Mouse (Mus musculus): ENCODE data around the gene Rap1b. TPM values are rescaled to one million over a fixed set of nuclear protein-coding genes. Genes with fewer than 3 reads are reported as not detected.

Rap1b gene
- polyA plus RNA-seq, 1 experiment from 2014 or later: 87.0 TPM

DNA sequence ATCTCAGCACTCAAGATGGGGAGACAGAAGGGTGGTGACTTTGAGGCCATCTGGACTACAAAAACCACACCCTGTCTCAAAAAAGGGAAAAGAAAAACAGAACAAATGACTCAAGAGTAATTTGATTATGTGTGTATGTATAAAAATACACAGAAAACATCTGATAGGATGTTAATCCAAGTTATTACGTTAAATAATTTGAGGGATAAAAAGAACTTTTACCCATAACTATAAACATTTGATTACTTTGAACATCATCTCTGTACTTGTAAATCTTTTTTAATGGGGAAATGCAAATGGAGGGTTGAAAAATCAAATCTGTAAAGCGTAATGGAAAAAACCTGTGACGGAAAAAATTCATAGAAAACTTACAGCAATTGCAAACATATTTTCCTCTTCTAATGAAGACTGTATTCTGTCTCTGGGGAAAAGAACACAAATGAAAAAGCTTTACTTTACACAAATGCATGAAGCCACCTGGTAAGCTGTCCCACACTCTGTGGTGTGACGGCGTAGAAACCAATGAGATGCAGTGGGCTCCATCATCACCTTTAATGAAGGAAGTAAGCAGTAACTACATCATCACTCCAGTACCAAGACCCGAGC lies 65.4 kb downstream of the Rap1b start:
- H3K9ac ChIP-seq (ENCODE audit: low read depth, low read length): no peak overlapping the region

DNA sequence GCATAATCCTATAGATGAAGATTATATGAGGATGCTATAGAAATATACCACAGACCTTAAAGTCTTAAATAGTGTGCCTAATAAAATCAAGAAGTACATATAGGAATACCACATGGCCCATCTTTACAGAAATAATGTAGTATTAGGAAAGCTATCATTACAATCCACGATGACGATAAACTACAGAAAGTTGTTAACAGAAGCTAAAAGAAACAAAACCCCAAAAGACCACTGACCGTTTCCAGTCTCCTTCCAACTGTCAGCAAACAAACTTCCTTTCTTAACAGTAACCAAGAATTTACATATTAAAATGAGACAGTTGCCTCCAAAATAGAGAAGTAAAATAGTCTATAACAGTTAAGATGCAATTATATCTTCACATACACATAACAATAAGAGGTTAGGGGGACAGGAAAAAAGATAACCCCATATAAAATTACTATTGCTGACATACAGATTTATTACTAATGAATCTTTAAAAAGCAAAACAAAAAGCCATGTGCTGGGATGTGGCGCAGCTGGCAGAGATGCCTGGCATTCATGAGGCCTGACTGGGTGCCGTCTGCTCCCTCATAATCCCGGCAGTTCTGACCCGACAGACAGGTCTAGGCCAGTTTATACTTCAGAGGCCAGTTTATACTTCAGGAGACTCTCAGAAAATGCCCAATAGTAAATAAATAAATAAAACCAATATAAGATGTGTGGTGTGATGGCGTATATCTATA lies 66.1 kb downstream of the Rap1b start:
- no peaks in the 10 kb centered on the region for H3K9me3 ChIP-seq (replicated peaks; ENCODE audit: control insufficient read depth, low read length)
- no peak overlapping the region for H3K27ac ChIP-seq (ENCODE audit: low read length)
- H3K4me1 ChIP-seq (ENCODE audit: control insufficient read depth, low read depth, low read length): no peaks in the 10 kb centered on the region
- H3K9ac ChIP-seq (ENCODE audit: low read depth, low read length): no peak overlapping the region
- H3K27me3 ChIP-seq (ENCODE audit: control insufficient read depth, insufficient read depth, low read depth, low read length): no peaks in the 10 kb centered on the region
- no peak for ATAC-seq (ENCODE audit: low read depth)
- peaks cover 59% of the 10 kb centered on the region for H3K36me3 ChIP-seq (ENCODE audit: control insufficient read depth, insufficient read depth)
- 80% methylated on average over 8 of the region's 8 CpGs for WGBS (ENCODE audit: insufficient replicate concordance)
- H3K4me2 ChIP-seq (ENCODE audit: low read depth, low read length): no peak overlapping the region
- H3K4me3 ChIP-seq (ENCODE audit: low read depth, low read length): no peak overlapping the region

More for the DNA sequence above, 65.4 kb downstream of the Rap1b start:
- H3K27me3 ChIP-seq (ENCODE audit: control insufficient read depth, insufficient read depth, low read depth, low read length): no peaks in the 10 kb centered on the region
- H3K36me3 ChIP-seq (ENCODE audit: control insufficient read depth, insufficient read depth): peaks cover 59% of the 10 kb centered on the region
- H3K4me1 ChIP-seq (ENCODE audit: control insufficient read depth, low read depth, low read length): no peaks in the 10 kb centered on the region
- no peaks in the 10 kb centered on the region for H3K9me3 ChIP-seq (replicated peaks; ENCODE audit: control insufficient read depth, low read length)
- no peak for ATAC-seq (ENCODE audit: low read depth)
- no peak overlapping the region for H3K4me2 ChIP-seq (ENCODE audit: low read depth, low read length)
- 90% methylated on average over 6 of the region's 6 CpGs for WGBS (ENCODE audit: insufficient replicate concordance)
- no peak overlapping the region for H3K27ac ChIP-seq (ENCODE audit: low read length)
- H3K4me3 ChIP-seq (ENCODE audit: low read depth, low read length): no peak overlapping the region

DNA sequence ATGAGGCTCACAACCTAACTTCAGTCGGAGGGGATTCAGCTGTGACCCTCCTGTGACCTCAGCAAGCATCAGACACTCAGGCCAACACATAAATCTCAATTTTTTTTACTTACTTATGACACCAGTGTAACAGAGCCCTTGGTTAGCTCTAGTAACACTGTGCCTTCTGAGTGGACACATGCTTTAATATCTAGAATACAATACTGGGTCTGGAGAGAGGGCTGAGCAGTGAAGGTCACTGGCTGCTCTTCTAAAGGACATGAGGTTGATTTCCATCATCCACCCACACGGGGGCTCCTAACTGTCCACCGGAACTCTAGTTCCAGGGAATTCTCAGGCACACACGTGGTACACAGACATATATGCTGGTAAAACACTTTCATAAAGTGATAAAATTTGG lies 66.9 kb downstream of the Rap1b start:
- Histone ChIP-seq H3K27ac (ENCODE audit: low read length) (no peak overlapping the region), H3K27me3 (ENCODE audit: control insufficient read depth, insufficient read depth, low read depth, low read length) (no peaks in the 10 kb centered on the region), H3K4me3 (ENCODE audit: low read depth, low read length) (no peak overlapping the region), H3K4me2 (ENCODE audit: low read depth, low read length) (no peak overlapping the region), H3K9me3 (replicated peaks; ENCODE audit: control insufficient read depth, low read length) (no peaks in the 10 kb centered on the region), H3K9ac (ENCODE audit: low read depth, low read length) (no peak overlapping the region), H3K4me1 (ENCODE audit: control insufficient read depth, low read depth, low read length) (no peaks in the 10 kb centered on the region), H3K36me3 (ENCODE audit: control insufficient read depth, insufficient read depth) (peaks cover 62% of the 10 kb centered on the region)
- 80% methylated on average over 4 of the region's 4 CpGs for WGBS (ENCODE audit: insufficient replicate concordance)
- ATAC-seq (ENCODE audit: low read depth): no peak

DNA sequence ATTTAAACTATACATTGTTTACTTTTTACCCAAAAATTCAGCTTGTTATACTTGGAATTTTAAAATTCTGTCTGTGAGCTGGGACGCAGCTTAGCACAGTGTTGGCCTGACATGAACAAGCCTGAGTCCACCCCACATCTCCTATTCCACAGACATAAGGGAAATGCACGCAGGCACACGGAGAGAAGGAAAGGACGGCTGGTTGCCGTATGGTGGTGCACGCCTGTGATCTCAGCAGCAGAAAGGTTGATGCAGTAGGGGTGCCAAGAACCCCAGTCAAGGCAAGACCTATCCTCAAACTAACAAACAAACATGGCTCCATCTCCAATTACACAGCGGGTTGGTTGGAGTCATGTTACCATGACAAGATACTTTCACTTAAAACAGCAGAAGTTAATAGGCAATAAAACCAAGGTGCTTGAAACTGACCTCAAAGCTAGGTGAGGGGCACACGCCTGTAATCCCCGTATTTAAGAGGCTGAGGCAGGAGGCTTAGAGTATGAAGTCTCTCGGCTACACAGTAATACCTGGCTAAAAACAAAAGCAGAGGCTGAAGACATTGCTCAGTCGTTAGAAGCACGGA lies 67.4 kb downstream of the Rap1b start:
- WGBS (ENCODE audit: insufficient replicate concordance): 85% methylated on average over 12 of the region's 12 CpGs
- ATAC-seq (ENCODE audit: low read depth): no peak
- peaks cover 61% of the 10 kb centered on the region for H3K36me3 ChIP-seq (ENCODE audit: control insufficient read depth, insufficient read depth)

DNA sequence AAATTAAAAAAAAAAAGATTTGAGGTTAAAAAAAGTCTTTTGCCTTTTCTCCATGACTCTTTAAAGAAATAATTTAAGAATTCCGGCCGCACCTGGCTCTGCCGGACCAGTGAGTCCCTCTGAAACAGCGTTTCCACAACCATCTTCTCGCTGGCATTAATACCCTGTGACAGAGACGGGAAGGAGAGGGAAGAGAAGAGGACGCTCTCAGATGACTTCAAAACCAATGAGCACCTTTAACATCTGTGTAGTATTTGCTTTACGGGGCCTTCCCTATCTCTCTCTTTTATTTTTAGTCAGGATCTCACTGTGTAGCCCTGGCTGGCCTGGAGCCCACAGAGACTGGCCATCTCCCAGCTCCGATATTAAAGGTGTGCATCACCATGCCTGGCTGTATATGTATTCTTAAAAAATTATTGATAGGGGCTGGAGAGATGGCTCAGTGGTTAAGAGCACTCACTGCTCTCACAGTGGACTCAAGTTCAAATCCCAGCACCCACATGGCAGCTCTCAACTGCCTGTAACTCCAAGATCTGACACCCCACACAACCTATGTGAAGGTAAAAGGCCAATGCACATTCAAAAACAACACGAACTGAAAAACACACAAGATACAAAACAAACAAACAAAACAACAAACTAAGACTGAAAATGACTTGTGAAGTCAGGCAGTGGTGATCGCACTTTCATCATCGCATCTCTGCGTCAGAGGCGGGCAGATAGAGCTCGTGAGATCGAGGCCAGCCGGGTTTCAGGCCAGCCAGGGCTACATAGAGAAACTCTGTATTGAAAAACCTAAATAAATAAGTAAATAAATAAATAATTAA lies 68.1 kb downstream of the Rap1b start:
- Histone ChIP-seq H3K9me3 (replicated peaks; ENCODE audit: control insufficient read depth, low read length) (no peaks in the 10 kb centered on the region), H3K4me2 (ENCODE audit: low read depth, low read length) (no peak overlapping the region), H3K4me1 (ENCODE audit: control insufficient read depth, low read depth, low read length) (no peaks in the 10 kb centered on the region), H3K36me3 (ENCODE audit: control insufficient read depth, insufficient read depth) (peaks cover 65% of the 10 kb centered on the region), H3K27ac (ENCODE audit: low read length) (no peak overlapping the region), H3K9ac (ENCODE audit: low read depth, low read length) (no peak overlapping the region), H3K4me3 (ENCODE audit: low read depth, low read length) (no peak overlapping the region), H3K27me3 (ENCODE audit: control insufficient read depth, insufficient read depth, low read depth, low read length) (no peaks in the 10 kb centered on the region)
- ATAC-seq (ENCODE audit: low read depth): no peak
- 82% methylated on average over 17 of the region's 17 CpGs for WGBS (ENCODE audit: insufficient replicate concordance)

More for the DNA sequence above, 67.4 kb downstream of the Rap1b start:
- H3K9me3 ChIP-seq (replicated peaks; ENCODE audit: control insufficient read depth, low read length): no peaks in the 10 kb centered on the region
- no peaks in the 10 kb centered on the region for H3K27me3 ChIP-seq (ENCODE audit: control insufficient read depth, insufficient read depth, low read depth, low read length)
- no peak overlapping the region for H3K4me2 ChIP-seq (ENCODE audit: low read depth, low read length)
- no peak overlapping the region for H3K27ac ChIP-seq (ENCODE audit: low read length)
- no peaks in the 10 kb centered on the region for H3K4me1 ChIP-seq (ENCODE audit: control insufficient read depth, low read depth, low read length)
- H3K4me3 ChIP-seq (ENCODE audit: low read depth, low read length): no peak overlapping the region
- no peak overlapping the region for H3K9ac ChIP-seq (ENCODE audit: low read depth, low read length)

DNA sequence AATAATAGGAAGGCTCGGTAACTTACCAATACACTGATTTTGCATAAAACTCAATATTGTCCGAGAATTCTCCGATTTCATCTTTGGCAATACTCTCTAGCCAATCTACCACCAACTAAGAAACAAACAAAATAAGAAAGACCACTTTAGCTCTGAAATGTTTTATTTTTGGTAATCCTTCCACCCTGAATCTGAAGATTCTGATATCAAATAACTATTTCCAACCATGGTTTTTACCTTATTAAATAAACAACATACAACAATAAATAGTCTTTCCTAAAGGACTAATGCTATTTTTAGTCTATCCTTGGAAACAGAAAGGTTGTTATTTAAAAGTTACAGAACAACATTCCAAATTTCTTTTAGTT lies 68.7 kb downstream of the Rap1b start:
- Histone ChIP-seq H3K27ac (ENCODE audit: low read length) (no peak overlapping the region), H3K9ac (ENCODE audit: low read depth, low read length) (no peak overlapping the region), H3K27me3 (ENCODE audit: control insufficient read depth, insufficient read depth, low read depth, low read length) (no peaks in the 10 kb centered on the region), H3K4me3 (ENCODE audit: low read depth, low read length) (no peak overlapping the region), H3K36me3 (ENCODE audit: control insufficient read depth, insufficient read depth) (peaks cover 68% of the 10 kb centered on the region), H3K4me1 (ENCODE audit: control insufficient read depth, low read depth, low read length) (no peaks in the 10 kb centered on the region), H3K9me3 (replicated peaks; ENCODE audit: control insufficient read depth, low read length) (no peaks in the 10 kb centered on the region), H3K4me2 (ENCODE audit: low read depth, low read length) (no peak overlapping the region)
- no peak for ATAC-seq (ENCODE audit: low read depth)
- WGBS (ENCODE audit: insufficient replicate concordance): 93% methylated on average over 3 of the region's 3 CpGs

DNA sequence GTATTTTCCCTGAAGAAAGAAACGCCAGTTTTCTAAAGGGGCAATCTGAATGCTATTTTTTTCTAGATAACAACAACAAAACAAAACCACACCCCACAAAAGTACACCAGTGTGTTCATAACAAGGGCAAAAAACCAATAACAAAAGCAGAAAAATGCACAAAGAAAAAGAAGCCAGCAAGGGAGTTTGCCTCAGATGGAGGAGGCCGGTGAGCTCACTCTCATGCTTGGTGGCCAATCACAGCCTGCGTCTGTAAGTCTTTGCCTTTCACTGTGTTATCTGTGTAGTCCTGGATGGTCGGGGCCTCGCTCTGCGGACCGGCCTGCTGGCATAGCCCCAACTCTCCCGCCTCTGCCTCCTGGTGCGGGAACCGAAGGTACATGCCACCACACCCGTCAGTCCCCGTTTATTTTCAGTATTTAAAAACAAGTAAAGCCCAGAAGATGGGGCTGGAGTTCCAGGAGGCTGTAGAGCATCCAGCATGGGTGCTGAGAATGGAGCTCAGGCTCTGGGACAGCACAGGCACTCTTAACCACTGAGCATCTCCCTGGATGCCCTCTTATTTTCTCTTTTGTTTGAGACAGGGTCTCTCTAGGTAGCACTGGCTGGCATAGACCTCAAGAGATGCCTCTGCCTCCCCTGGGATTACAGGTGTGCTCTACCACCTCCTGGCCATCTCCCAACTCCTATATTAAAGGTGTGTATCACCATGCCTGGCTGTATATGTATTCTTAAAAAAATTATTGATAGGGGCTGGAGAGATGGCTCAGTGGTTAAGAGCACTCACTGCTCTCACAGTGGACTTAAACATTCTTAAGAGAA lies 69.3 kb downstream of the Rap1b start:
- Histone ChIP-seq H3K36me3 (ENCODE audit: control insufficient read depth, insufficient read depth) (peaks cover 66% of the 10 kb centered on the region), H3K4me3 (ENCODE audit: low read depth, low read length) (no peak overlapping the region), H3K4me1 (ENCODE audit: control insufficient read depth, low read depth, low read length) (no peaks in the 10 kb centered on the region), H3K9me3 (replicated peaks; ENCODE audit: control insufficient read depth, low read length) (no peaks in the 10 kb centered on the region), H3K27me3 (ENCODE audit: control insufficient read depth, insufficient read depth, low read depth, low read length) (no peaks in the 10 kb centered on the region), H3K27ac (ENCODE audit: low read length) (no peak overlapping the region), H3K4me2 (ENCODE audit: low read depth, low read length) (no peak overlapping the region), H3K9ac (ENCODE audit: low read depth, low read length) (no peak overlapping the region)
- ATAC-seq (ENCODE audit: low read depth): no peak
- WGBS (ENCODE audit: insufficient replicate concordance): 67% methylated on average over 12 of the region's 12 CpGs

DNA sequence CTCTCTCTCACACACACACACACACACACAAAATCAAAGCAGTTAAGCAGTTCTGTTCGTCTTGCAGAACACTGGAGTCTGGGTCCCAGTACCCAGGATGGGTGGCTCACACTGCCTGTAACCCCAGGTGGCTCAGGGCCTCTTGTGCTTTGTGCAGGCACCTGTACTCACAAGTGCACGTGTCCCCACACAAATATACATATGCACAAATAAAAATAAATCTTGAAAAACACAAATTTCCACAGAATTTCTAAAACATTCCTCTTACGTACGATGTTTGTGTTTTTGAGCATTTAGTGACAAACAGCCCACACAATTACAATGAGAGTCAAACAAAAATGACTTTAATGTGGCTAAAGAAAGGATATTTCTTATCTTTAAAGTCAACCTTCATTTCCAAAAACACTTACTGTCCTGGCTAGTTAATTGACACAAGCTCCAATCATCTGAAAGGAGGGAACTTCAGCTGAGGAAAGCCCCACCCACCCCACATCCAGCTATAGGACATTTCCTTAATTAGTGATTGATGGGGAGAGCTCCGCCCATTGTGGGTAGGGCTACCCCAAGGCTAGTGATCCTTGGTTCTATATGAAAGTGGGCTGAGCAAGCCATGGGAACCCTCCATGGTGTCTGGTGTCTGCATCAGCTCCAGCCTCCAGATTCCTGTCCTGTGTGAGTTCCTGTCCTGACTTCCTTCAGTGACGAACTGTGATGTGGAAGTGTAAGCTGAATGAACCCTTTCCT lies 70.3 kb downstream of the Rap1b start:
- ATAC-seq (ENCODE audit: low read depth): no peak
- H3K27me3 ChIP-seq (ENCODE audit: control insufficient read depth, insufficient read depth, low read depth, low read length): no peaks in the 10 kb centered on the region
- 80% methylated on average over 6 of the region's 6 CpGs for WGBS (ENCODE audit: insufficient replicate concordance)
- H3K9ac ChIP-seq (ENCODE audit: low read depth, low read length): no peak overlapping the region
- H3K36me3 ChIP-seq (ENCODE audit: control insufficient read depth, insufficient read depth): peaks cover 59% of the 10 kb centered on the region
- H3K27ac ChIP-seq (ENCODE audit: low read length): no peak overlapping the region
- no peaks in the 10 kb centered on the region for H3K9me3 ChIP-seq (replicated peaks; ENCODE audit: control insufficient read depth, low read length)
- H3K4me1 ChIP-seq (ENCODE audit: control insufficient read depth, low read depth, low read length): no peaks in the 10 kb centered on the region
- H3K4me2 ChIP-seq (ENCODE audit: low read depth, low read length): no peak overlapping the region
- H3K4me3 ChIP-seq (ENCODE audit: low read depth, low read length): no peak overlapping the region

All from liver, embryonic 16.5 days (tissue).